Mouse (Mus musculus) megakaryocyte, adult 5-6 weeks (primary cell): ENCODE results near the gene Oat. TPM values are rescaled to one million over a fixed set of nuclear protein-coding genes. Genes with fewer than 3 reads are reported as not detected.

Experiments used
- ATAC-seq: 2 replicates; pipeline ENCODE4 v1.8.0; 2016; ENCODE audit warnings: mild to moderate bottlenecking, inconsistent platforms; ENCODE audit not compliant: poor library complexity, severe bottlenecking
- total RNA-seq, 2 experiments: library from RNA; stranded (forward) in 1 of 2; stranded (reverse) in 1 of 2; fragments of 153-499, 151-499 nt in 1 of 2; fragments of 221-1000, 200-1000 nt in 1 of 2; gene quantifications; 2 replicates each; pipeline versions ENCODE4 v1.2.3 to v1.2.4; 2015 to 2017

Gene Oat
- total RNA-seq (2015) (61.8 and 66.0 TPM in 2 replicates), total RNA-seq (2017) (59.2 and 62.0 TPM in 2 replicates)

- peak; percentile 94 for ATAC-seq
Measured at GRCm38 (mm10) chr7:132576116-132576650, at the start of gene Oat. Gene Oat, minus strand, starts transcription at chr7:132576398.

- no peak for ATAC-seq
Measured at GRCm38 (mm10) chr7:132624161-132624560, 48.0 kb upstream of the Oat start.

DNA sequence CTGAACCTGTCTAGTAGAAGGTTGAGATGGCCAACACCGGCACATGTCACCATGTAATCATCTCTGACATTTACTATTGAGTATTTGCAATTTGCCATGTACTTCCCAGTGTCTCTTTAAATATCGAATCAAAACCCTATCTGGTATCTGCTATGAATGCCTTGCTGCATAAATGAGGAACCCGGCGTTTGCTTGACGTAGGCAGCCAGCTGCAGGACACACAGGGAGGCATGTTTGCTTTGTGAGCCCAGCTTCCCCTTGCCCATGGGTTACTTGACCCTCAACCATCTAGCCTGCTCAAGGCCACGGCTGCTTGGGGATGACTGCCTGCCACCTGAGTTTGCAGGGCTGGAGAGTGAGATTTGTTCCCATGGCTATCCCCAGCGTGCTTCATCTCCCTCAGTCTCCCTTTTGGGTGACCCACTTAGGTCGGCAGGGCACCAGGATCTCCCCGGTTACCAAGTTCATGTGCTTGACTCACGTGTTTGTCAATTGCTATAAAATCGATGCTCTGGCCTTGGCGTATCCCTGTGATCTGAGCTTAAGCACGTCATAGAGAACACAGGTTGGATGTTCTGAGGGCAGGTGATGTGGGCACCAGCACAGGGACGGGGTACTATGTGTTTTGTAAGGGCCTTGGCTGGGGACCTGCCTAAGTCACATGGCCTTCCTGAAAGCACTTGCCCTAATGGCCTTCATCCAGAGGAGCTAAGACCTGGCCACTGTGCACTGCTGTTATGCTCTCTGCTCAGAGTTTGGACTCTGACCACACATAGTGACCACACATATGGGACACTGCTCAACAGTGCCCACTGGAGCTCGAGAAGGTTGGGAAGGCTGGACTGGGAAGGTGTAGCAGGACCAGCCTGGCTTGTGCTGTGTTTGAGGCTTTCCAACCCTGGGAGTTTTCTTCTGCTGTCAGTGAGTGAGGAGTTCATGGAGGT lies 44.0 kb upstream of the Oat start:
- 0 out of 2 replicates have a peak, but pooled peaks have one; percentile 38 for ATAC-seq

DNA sequence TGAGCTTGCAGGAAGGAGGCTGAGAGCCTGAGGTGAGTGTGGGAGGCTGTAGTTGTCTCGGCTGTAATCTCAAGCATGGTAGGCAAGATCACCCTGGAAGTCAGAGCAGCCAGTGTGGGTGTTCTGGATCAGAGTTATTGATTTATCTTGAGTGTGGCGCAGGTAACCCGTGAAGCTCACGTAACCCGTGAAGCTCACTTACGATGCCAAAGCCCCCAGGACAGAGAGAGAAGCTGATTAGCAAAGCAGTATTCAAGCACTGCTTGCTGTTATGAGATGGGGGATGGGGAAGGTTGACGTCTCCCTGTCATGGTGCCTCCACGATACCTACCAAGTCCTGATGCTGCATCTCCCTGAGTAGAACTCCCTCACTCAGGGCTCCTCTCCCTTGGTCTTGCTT lies 43.4 kb upstream of the Oat start:
- ATAC-seq = no peak

- no peak for ATAC-seq
Measured at GRCm38 (mm10) chr7:132617021-132617564, 40.9 kb upstream of the Oat start.

DNA sequence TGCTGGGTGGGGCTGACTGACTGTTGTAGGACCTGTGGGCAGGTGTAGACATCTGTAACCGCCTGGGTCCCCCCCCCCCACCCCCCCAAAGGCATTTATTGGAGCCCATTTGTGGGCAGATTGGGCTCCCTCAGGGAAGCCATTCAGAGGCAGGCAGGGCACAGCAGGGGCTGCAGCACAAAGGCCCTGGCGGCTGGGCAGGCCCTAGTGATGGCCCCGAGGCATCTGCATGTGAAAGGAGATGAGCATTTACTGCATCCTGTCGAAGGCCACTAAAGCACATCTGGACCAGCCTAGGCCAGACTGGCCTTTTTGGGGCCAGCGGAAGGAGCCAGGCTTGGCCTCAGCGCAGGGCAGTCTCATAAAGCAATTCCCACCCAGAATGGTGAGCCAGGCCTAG lies 40.2 kb upstream of the Oat start:
- ATAC-seq = no peak

DNA sequence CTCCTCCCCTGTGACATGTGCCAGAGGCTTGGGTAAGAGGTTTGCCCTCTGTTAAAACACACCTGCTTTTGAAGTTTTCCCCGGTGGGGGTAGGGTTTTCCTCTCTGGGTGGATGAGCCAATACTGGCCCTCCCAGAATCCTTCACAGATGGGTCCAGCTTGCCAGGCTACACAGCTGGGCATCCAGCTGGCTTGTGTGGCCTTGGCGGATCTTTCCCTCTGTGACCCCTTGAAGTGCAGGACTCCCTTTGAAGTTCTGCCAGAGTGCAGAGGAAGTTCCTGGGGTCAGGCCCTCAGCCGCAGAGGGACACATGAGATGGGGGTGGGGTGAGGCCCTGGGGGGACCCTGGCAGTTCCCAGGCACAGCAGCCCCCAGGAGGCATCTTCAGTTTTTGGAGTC lies 39.1 kb upstream of the Oat start:
- ATAC-seq = no peak

GRCm38 (mm10) chr7:132611530-132611929 lies 35.3 kb upstream of the Oat start:
- no peak for ATAC-seq

- peak; percentile 95 for ATAC-seq
Measured at GRCm38 (mm10) chr7:132610468-132611318, 34.5 kb upstream of the Oat start, which contains the start of gene Lhpp. Gene Lhpp, plus strand, starts transcription at chr7:132610638.

GRCm38 (mm10) chr7:132608316-132609020 lies 32.3 kb upstream of the Oat start:
- ATAC-seq = no peak

- ATAC-seq = no peak
Measured at GRCm38 (mm10) chr7:132605689-132606088, 29.5 kb upstream of the Oat start.

DNA sequence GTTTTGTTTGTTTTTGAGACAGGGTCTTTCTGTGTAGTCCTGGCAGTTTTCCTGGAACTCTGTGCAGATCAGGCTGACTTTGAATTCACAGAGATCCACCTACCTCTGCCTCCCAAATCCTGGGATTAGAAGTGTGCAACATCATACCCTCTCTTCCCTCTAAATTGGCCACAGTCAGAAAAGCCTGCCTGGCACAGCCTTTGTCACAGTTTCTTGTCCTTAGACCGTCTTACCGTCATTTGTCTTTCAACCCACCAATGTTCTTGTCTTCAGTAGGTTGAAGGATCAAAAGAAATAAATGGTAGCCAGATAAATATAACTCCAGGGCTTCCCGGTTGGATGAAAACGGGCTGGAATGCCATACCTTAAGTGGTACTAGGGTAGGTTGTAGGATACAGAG lies 28.5 kb upstream of the Oat start:
- no peak for ATAC-seq

DNA sequence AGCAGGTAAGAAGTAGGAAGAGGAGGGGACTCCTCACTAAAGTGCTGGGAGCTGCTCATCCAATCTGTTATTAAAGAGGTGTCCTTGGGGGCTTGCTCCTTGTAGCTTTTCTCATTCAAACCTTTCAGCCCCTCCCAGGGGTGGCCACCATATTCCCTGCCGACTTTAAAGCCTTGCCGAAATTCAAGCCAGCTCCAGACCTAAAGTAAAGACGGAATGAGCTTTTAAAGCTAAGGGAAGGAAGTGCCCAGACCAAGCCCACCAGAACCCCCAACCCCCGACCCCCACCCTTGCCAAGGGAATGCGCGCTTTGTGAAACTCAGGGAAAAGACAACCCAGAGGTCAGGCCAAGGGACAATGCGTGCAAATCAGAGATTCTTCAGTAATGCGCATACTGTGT lies 24.7 kb upstream of the Oat start:
- ATAC-seq = no peak

DNA sequence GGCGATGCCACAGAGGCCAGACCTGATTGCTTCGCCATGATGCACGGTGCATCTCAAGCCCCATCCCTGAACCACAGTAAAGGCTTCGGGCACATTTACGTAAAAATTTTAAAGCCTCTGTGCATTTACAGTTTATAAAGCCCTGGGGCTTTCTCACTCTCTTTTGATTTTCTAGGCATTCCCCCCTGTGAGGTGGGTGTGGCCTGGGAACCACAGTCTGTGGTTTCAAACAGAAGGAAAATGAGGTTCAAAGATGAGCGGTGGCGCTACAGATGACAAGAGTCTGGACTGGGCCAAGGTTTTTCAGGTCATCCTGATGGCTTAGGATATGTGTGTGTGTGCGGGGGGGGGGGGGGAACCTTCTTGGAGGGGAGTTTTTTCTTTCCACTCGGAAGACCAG lies 23.8 kb upstream of the Oat start:
- ATAC-seq = no peak

DNA sequence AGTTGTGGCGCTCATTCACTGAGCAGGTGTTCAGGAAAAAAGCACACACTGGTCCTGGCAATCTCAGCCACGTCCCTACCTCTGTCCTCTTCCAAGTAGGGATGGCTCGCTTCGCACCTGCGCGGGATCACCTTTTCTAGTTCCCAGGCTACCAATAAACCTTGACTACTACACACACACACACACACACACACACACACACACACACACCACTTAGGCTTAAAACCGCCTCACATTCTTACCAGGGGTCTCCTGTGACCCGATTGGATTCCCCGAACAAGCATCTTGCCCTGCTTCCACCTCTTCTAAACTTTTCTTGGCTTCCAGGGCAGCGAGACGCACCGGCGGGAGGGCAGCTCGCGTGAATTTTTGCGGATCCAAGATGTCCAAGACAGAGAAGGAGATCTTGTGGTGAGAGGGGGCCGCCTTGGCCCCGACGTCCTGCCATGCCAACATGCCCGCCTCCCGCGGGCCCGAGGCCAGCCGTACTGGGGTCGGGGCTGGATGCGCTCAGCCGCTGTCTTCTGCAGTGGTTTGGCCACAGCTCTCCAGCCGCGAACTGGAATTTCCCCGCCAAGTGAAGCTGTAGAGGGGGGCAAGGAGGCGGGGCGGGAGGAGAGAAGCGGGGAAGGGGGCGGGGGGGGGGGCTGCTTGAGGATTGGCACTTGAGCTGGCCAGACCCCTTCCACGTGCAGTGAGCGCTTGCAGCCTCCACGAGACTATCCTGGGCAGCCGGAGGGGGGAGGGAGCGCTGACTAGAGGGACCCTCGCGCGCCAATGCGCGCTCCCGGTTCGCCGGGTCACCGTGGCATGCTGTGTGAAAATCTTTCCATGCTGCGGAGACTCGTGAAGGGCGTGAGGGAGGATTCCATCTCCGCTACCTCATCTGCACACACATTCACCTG lies 23.1 kb upstream of the Oat start, which contains the start of gene Nkx1-2:
Gene Nkx1-2 (minus strand): TSS at position 567 of the 905 bp plus-strand sequence.
- no peak for ATAC-seq

GRCm38 (mm10) chr7:132597251-132598041 lies 21.2 kb upstream of the Oat start:
- ATAC-seq = no peak

DNA sequence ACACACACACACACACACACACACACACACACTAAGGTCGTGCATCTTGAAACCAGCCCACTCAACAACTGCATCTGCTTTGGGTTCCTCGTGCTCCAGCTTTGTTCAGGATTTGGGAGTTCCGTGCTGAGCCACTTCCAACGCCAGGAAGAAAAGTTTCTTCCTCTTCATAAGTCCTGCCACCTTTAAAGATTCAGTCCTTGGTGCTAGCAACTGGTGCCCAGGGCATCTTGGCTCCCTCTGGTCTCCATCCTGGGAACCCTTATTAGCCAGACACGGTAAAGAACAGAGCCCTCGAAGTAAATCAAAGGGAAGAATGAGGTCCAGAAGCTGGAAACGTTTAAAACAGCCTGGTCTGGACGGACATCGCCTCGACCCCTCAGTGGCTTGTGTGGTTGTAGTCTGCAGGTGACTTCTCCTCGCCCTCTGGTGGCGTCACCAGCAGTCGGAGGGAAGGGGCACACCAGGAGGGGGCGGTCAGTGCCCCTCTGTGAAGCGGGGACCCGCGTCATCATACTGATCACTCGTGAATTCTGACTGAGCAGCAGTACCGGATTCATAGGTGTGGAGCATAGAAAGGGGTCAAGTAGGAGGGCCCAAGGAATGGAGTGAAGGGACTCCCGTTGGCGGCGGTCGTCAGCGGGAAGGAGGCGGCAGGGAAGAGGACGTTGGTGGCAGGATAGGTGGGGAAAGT lies 20.5 kb upstream of the Oat start:
- peak; percentile 27; the same call in 1 of the 2 replicates for ATAC-seq

DNA sequence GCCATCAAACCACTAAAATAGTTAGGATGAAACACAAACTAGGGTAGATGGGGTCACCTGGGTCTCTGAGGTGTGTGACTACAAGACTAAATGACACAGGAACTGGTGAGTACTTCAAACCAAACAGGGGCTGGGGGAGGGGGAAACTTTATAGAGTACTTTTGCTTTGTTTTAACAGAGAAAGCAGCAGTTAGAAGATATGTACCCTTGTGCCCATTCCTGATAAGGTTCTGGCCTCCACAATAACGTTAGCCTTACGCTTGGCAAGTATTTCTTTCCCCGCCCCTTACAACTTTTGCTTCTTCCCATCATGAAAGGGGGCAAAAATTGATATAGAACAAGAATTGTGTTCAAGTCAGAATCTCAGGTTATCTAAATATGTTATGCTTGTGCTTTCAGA lies 19.6 kb upstream of the Oat start:
- no peak for ATAC-seq
